Mouse (Mus musculus): ENCODE measurements at regions not wholly inside any gene's neighbourhood (a gene's known extent, or its start where the extent isn't known, plus 50 kb on each side); places are given as distances from the start of the nearest gene placed in this dataset.

GRCm38 (mm10) chr13:35417500-35417899 lies 242.1 kb upstream of the Cdyl start:
- Histone ChIP-seq H3K4me2 (replicated peaks) (no peak overlapping the region), H3K9ac (no peak overlapping the region), H3K27me3 (no peaks in the 10 kb centered on the region), H3K4me3 (replicated peaks) (no peak overlapping the region), H3K36me3 (no peaks in the 10 kb centered on the region), H3K27ac (replicated peaks) (no peak overlapping the region), H3K9me3 (replicated peaks) (no peaks in the 10 kb centered on the region), H3K4me1 (no peaks in the 10 kb centered on the region)
- ATAC-seq (ENCODE audit: insufficient number of reproducible peaks, low FRiP score, low TSS enrichment, low read depth): no peak
- 86% methylated on average over 4 of the region's 4 CpGs for WGBS

GRCm38 (mm10) chr13:35420076-35420475 lies 239.6 kb upstream of the Cdyl start:
- H3K9me3 ChIP-seq (replicated peaks): no peaks in the 10 kb centered on the region
- 61% methylated on average over 3 of the region's 3 CpGs for WGBS
- H3K36me3 ChIP-seq: no peaks in the 10 kb centered on the region
- H3K4me1 ChIP-seq: no peaks in the 10 kb centered on the region
- H3K4me2 ChIP-seq (replicated peaks): no peak overlapping the region
- H3K9ac ChIP-seq: no peak overlapping the region
- H3K27ac ChIP-seq (replicated peaks): no peak overlapping the region
- no peaks in the 10 kb centered on the region for H3K27me3 ChIP-seq
- no peak overlapping the region for H3K4me3 ChIP-seq (replicated peaks)
- no peak for ATAC-seq (ENCODE audit: insufficient number of reproducible peaks, low FRiP score, low TSS enrichment, low read depth)

- 83% methylated on average over 4 of the region's 4 CpGs for WGBS
- no peak overlapping the region for H3K9ac ChIP-seq
- no peaks in the 10 kb centered on the region for H3K9me3 ChIP-seq (replicated peaks)
- no peaks in the 10 kb centered on the region for H3K27me3 ChIP-seq
- no peak overlapping the region for H3K4me2 ChIP-seq (replicated peaks)
- H3K4me3 ChIP-seq (replicated peaks): no peak overlapping the region
- no peaks in the 10 kb centered on the region for H3K4me1 ChIP-seq
- H3K36me3 ChIP-seq: no peaks in the 10 kb centered on the region
- no peak overlapping the region for H3K27ac ChIP-seq (replicated peaks)
- no peak for ATAC-seq (ENCODE audit: insufficient number of reproducible peaks, low FRiP score, low TSS enrichment, low read depth)
These were observed 233.6 kb upstream of the Cdyl start for GRCm38 (mm10) chr13:35426061-35426460.

GRCm38 (mm10) chr13:35435173-35435572 lies 224.5 kb upstream of the Cdyl start:
- no peaks in the 10 kb centered on the region for H3K27me3 ChIP-seq
- no peaks in the 10 kb centered on the region for H3K4me1 ChIP-seq
- no peak overlapping the region for H3K4me3 ChIP-seq (replicated peaks)
- H3K36me3 ChIP-seq: no peaks in the 10 kb centered on the region
- 54% methylated on average over 7 of the region's 7 CpGs for WGBS
- H3K27ac ChIP-seq (replicated peaks): no peak overlapping the region
- no peak overlapping the region for H3K4me2 ChIP-seq (replicated peaks)
- H3K9me3 ChIP-seq (replicated peaks): no peaks in the 10 kb centered on the region
- no peak overlapping the region for H3K9ac ChIP-seq
- ATAC-seq (ENCODE audit: insufficient number of reproducible peaks, low FRiP score, low TSS enrichment, low read depth): no peak

GRCm38 (mm10) chr13:35447661-35448060 lies 212.0 kb upstream of the Cdyl start:
- Histone ChIP-seq H3K36me3 (no peaks in the 10 kb centered on the region), H3K27me3 (no peaks in the 10 kb centered on the region), H3K4me1 (no peaks in the 10 kb centered on the region), H3K9ac (no peak overlapping the region), H3K4me3 (replicated peaks) (no peak overlapping the region), H3K4me2 (replicated peaks) (no peak overlapping the region), H3K9me3 (replicated peaks) (no peaks in the 10 kb centered on the region), H3K27ac (replicated peaks) (no peak overlapping the region)
- 88% methylated on average over 3 of the region's 3 CpGs for WGBS
- ATAC-seq (ENCODE audit: insufficient number of reproducible peaks, low FRiP score, low TSS enrichment, low read depth): no peak

- Histone ChIP-seq H3K9me3 (replicated peaks) (no peaks in the 10 kb centered on the region), H3K4me3 (replicated peaks) (no peak overlapping the region), H3K36me3 (no peaks in the 10 kb centered on the region), H3K27ac (replicated peaks) (no peak overlapping the region), H3K4me1 (no peaks in the 10 kb centered on the region; the same call in 1 of the 2 replicates), H3K9ac (no peak overlapping the region), H3K27me3 (no peaks in the 10 kb centered on the region), H3K4me2 (replicated peaks) (no peak overlapping the region)
- WGBS: 94% methylated on average over 1 of the region's 1 CpGs
- ATAC-seq (ENCODE audit: insufficient number of reproducible peaks, low FRiP score, low TSS enrichment, low read depth): no peak
These were observed 207.2 kb upstream of the Cdyl start for GRCm38 (mm10) chr13:35452420-35452819.

GRCm38 (mm10) chr13:35453222-35453914 lies 206.3 kb upstream of the Cdyl start:
- Histone ChIP-seq H3K4me1 (no peaks in the 10 kb centered on the region; the same call in 1 of the 2 replicates), H3K9ac (no peak overlapping the region), H3K4me2 (replicated peaks) (no peak overlapping the region), H3K27me3 (no peaks in the 10 kb centered on the region), H3K9me3 (replicated peaks) (no peaks in the 10 kb centered on the region), H3K4me3 (replicated peaks) (no peak overlapping the region), H3K27ac (replicated peaks) (no peak overlapping the region), H3K36me3 (no peaks in the 10 kb centered on the region)
- peak; percentile 51; the same call in 1 of the 2 replicates for ATAC-seq (ENCODE audit: insufficient number of reproducible peaks, low FRiP score, low TSS enrichment, low read depth)
- WGBS: 60% methylated on average over 2 of the region's 2 CpGs

- Histone ChIP-seq H3K4me3 (replicated peaks) (no peak overlapping the region), H3K4me2 (replicated peaks) (no peak overlapping the region), H3K27me3 (no peaks in the 10 kb centered on the region), H3K9me3 (replicated peaks) (no peaks in the 10 kb centered on the region), H3K9ac (no peak overlapping the region), H3K27ac (replicated peaks) (no peak overlapping the region), H3K4me1 (no peaks in the 10 kb centered on the region), H3K36me3 (no peaks in the 10 kb centered on the region)
- 63% methylated on average over 1 of the region's 1 CpGs for WGBS
- ATAC-seq (ENCODE audit: insufficient number of reproducible peaks, low FRiP score, low TSS enrichment, low read depth): no peak
These were observed 199.6 kb upstream of the Cdyl start for GRCm38 (mm10) chr13:35460051-35460450.

DNA sequence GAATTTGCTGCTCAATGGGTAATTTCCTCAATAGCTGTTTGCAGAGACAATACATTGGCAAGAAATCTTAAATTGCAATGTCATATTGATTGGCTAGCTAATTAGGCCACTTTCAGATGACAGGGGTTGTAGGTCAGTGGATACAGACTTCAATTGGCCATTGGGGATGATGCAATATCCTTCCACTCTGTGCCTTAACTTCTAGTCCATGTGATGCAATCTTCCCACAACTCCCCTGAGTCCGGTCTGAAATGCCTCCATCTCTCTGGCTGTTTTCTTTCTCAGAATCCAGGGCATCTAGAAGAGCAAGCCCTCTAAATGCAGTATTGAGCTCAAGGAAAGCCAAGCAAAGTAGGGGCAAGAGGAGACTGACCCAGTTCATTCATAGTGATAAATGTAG lies 196.4 kb upstream of the Cdyl start:
- H3K27ac ChIP-seq (replicated peaks): no peak overlapping the region
- WGBS: 90% methylated on average over 1 of the region's 1 CpGs

GRCm38 (mm10) chr13:35463850-35464249 lies 195.8 kb upstream of the Cdyl start:
- Histone ChIP-seq H3K9ac (no peak overlapping the region), H3K27ac (replicated peaks) (no peak overlapping the region), H3K36me3 (no peaks in the 10 kb centered on the region), H3K4me2 (replicated peaks) (no peak overlapping the region), H3K9me3 (replicated peaks) (no peaks in the 10 kb centered on the region), H3K4me3 (replicated peaks) (no peak overlapping the region), H3K27me3 (no peaks in the 10 kb centered on the region), H3K4me1 (no peaks in the 10 kb centered on the region)
- WGBS: 74% methylated on average over 2 of the region's 2 CpGs
- ATAC-seq (ENCODE audit: insufficient number of reproducible peaks, low FRiP score, low TSS enrichment, low read depth): no peak

More for the DNA sequence above, 196.4 kb upstream of the Cdyl start:
- no peak overlapping the region for H3K4me3 ChIP-seq (replicated peaks)
- no peak for ATAC-seq (ENCODE audit: insufficient number of reproducible peaks, low FRiP score, low TSS enrichment, low read depth)
- no peak overlapping the region for H3K4me2 ChIP-seq (replicated peaks)
- no peaks in the 10 kb centered on the region for H3K4me1 ChIP-seq
- no peak overlapping the region for H3K9ac ChIP-seq
- no peaks in the 10 kb centered on the region for H3K27me3 ChIP-seq
- no peaks in the 10 kb centered on the region for H3K36me3 ChIP-seq
- H3K9me3 ChIP-seq (replicated peaks): no peaks in the 10 kb centered on the region

GRCm38 (mm10) chr13:35469361-35470198 lies 190.1 kb upstream of the Cdyl start:
- WGBS: 38% methylated on average over 11 of the region's 11 CpGs
- peak; percentile 69; the same call in 1 of the 2 replicates for ATAC-seq (ENCODE audit: insufficient number of reproducible peaks, low FRiP score, low TSS enrichment, low read depth)

More at GRCm38 (mm10) chr13:35469361-35470198, 190.1 kb upstream of the Cdyl start:
- H3K4me3 ChIP-seq (replicated peaks): no peak overlapping the region
- H3K9ac ChIP-seq: no peak overlapping the region
- no peaks in the 10 kb centered on the region for H3K9me3 ChIP-seq (replicated peaks)
- no peaks in the 10 kb centered on the region for H3K27me3 ChIP-seq
- no peak overlapping the region for H3K4me2 ChIP-seq (replicated peaks)
- H3K27ac ChIP-seq (replicated peaks): 0 out of 2 replicates have a peak overlapping the region, but pooled peaks have one; percentile 48
- H3K36me3 ChIP-seq: no peaks in the 10 kb centered on the region
- H3K4me1 ChIP-seq: peaks cover 5% of the 10 kb centered on the region; the same call in 1 of the 2 replicates
